Mouse (Mus musculus): Measurements from ENCODE around the gene Gpd2. TPM values are rescaled to one million over a fixed set of nuclear protein-coding genes. Genes with fewer than 3 reads are reported as not detected.
A peak's percentile ranks its signal among the peaks of the same experiment; 100 is the strongest.

The Gpd2 gene
- polyA plus RNA-seq, 1 experiment, result 4.8 TPM

DNA sequence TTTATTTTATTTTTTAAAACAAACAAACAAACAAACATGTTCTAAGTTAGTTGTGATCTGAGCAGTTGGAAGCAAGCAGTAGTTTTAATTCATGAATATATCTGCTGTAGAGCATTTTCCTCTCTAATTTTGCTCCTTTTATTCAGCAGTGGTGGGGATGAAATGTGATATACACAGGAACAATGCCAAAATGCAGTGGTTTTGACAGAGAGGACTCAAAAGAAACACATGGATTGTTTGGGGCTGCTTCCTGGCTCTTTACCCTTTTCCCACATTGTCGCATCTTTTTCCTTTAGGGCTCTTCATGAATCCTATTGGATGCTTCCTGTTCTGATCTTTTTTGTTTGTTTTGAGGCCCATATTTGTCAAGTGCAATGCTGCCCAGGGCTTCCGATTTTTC lies 1.2 kb upstream of the Gpd2 start:
- Histone ChIP-seq H3K4me3 (ENCODE audit: extremely low read depth, insufficient read depth, insufficient read length) (no peak overlapping the region), H3K36me3 (ENCODE audit: control insufficient read depth, insufficient read depth, low read length) (no peaks in the 10 kb centered on the region)
- TF ChIP-seq CTCF (IDR thresholded peaks at IDR 0.05; ENCODE audit: extremely low read depth, insufficient read depth, insufficient read length, insufficient replicate concordance) (no peak), POLR2A (IDR thresholded peaks at IDR 0.05; ENCODE audit: low read depth, low read length) (no peak)

GRCm38 (mm10) chr2:57237026-57237425 lies 409 bp upstream of the Gpd2 start:
- 57% methylated on average over 6 of the region's 6 CpGs for WGBS

More for the DNA sequence above, 1.2 kb upstream of the Gpd2 start:
- Histone ChIP-seq H3K27ac (ENCODE audit: insufficient read depth, low read length) (no peak overlapping the region), H3K4me1 (ENCODE audit: control insufficient read depth, insufficient read depth, insufficient read length) (peaks cover 3% of the 10 kb centered on the region; the same call in 1 of the 2 replicates), H3K27me3 (ENCODE audit: control insufficient read depth, insufficient read depth, low read length) (no peaks in the 10 kb centered on the region)
- WGBS, result 92% methylated on average over 2 of the region's 2 CpGs
- DNase-seq (ENCODE audit: low read depth in 1 of 2, low spot score in 2 of 2), result no peak

GRCm38 (mm10) chr2:57237920-57238613 lies 632 bp downstream of the Gpd2 start:
- H3K27me3 ChIP-seq (ENCODE audit: control insufficient read depth, insufficient read depth, low read length), result no peaks in the 10 kb centered on the region
- H3K4me3 ChIP-seq (ENCODE audit: extremely low read depth, insufficient read depth, insufficient read length), result peak overlapping the region; percentile 71
- peak; percentile 76 to 90 for DNase-seq (ENCODE audit: low read depth in 1 of 2, low spot score in 2 of 2)
- TF ChIP-seq CTCF (IDR thresholded peaks at IDR 0.05; ENCODE audit: extremely low read depth, insufficient read depth, insufficient read length, insufficient replicate concordance), result no peak
- TF ChIP-seq POLR2A (IDR thresholded peaks at IDR 0.05; ENCODE audit: low read depth, low read length), result peak; percentile 72
- WGBS, result under 1% methylated on average over 68 of the region's 69 CpGs
- no peaks in the 10 kb centered on the region for H3K36me3 ChIP-seq (ENCODE audit: control insufficient read depth, insufficient read depth, low read length)
- H3K27ac ChIP-seq (ENCODE audit: insufficient read depth, low read length), result peak overlapping the region; percentile 93
- H3K4me1 ChIP-seq (ENCODE audit: control insufficient read depth, insufficient read depth, insufficient read length), result peaks cover 3% of the 10 kb centered on the region; the same call in 1 of the 2 replicates

More at GRCm38 (mm10) chr2:57237026-57237425, 409 bp upstream of the Gpd2 start:
- Histone ChIP-seq H3K36me3 (ENCODE audit: control insufficient read depth, insufficient read depth, low read length) (no peaks in the 10 kb centered on the region), H3K27me3 (ENCODE audit: control insufficient read depth, insufficient read depth, low read length) (no peaks in the 10 kb centered on the region), H3K4me3 (ENCODE audit: extremely low read depth, insufficient read depth, insufficient read length) (no peak overlapping the region), H3K27ac (ENCODE audit: insufficient read depth, low read length) (no peak overlapping the region), H3K4me1 (ENCODE audit: control insufficient read depth, insufficient read depth, insufficient read length) (peaks cover 3% of the 10 kb centered on the region; the same call in 1 of the 2 replicates)
- no peak for DNase-seq (ENCODE audit: low read depth in 1 of 2, low spot score in 2 of 2)
- TF ChIP-seq POLR2A (IDR thresholded peaks at IDR 0.05; ENCODE audit: low read depth, low read length) (no peak), CTCF (IDR thresholded peaks at IDR 0.05; ENCODE audit: extremely low read depth, insufficient read depth, insufficient read length, insufficient replicate concordance) (no peak)

DNA sequence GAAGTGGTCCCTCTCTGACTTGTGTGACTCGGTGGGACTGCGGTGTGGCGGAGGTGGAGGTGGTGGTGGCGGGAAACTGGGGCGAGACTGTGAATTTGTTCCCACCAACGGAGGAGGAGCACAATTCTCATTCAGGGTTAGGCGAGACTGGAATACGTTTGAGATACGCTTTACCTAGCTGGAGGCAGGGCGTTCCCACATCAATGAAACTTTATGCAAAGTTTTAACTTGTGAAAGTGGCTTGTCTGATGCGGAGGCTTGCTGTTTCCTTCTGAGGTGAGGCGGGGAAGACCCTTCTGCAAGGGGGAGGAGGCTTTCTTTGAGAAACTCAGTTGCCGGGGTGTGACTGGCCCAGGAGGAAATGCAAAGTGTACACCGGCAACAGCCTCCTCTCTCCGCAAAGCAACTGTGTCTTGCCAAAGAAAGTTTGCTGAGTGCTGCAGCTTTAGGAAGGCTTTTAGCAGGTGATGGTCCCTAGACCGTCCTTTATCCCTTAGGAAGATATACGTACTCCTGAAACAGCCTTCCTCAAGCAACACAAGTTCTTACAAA lies 1.3 kb downstream of the Gpd2 start:
- TF ChIP-seq CTCF (IDR thresholded peaks at IDR 0.05; ENCODE audit: extremely low read depth, insufficient read depth, insufficient read length, insufficient replicate concordance) (no peak), POLR2A (IDR thresholded peaks at IDR 0.05; ENCODE audit: low read depth, low read length) (no peak)
- WGBS, result under 1% methylated on average over 17 of the region's 17 CpGs
- Histone ChIP-seq H3K36me3 (ENCODE audit: control insufficient read depth, insufficient read depth, low read length) (no peaks in the 10 kb centered on the region; the same call in 1 of the 2 replicates), H3K4me1 (ENCODE audit: control insufficient read depth, insufficient read depth, insufficient read length) (peaks cover 3% of the 10 kb centered on the region; the same call in 1 of the 2 replicates), H3K4me3 (ENCODE audit: extremely low read depth, insufficient read depth, insufficient read length) (peak overlapping the region; percentile 71), H3K27ac (ENCODE audit: insufficient read depth, low read length) (peak overlapping the region; percentile 93), H3K27me3 (ENCODE audit: control insufficient read depth, insufficient read depth, low read length) (no peaks in the 10 kb centered on the region)
- peak; percentile 74 to 86 for DNase-seq (ENCODE audit: low read depth in 1 of 2, low spot score in 2 of 2)

DNA sequence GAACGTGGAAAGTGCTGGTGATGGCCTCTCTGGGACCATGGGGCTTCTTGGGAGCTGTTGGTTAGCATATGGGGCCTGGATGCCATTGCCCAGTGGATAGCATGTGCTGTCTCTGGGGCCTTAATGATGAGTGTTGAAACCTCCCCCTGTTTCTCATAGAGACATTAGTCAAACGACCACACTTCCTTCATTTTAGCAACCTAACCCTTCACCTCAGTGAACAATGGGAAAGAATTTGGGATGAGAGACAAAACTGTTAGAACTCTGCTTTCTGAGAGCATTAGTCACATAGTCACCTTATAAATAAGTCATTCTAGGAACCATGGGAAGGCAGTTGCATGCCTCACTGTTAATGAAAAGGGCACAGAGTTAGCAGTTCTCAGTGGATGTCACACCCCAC lies 1.9 kb downstream of the Gpd2 start:
- WGBS, result 31% methylated on average over 2 of the region's 2 CpGs
- no peak overlapping the region; the same call in 1 of the 2 replicates for H3K4me3 ChIP-seq (ENCODE audit: extremely low read depth, insufficient read depth, insufficient read length)
- no peak for DNase-seq (ENCODE audit: low read depth in 1 of 2, low spot score in 2 of 2)
- TF ChIP-seq CTCF (IDR thresholded peaks at IDR 0.05; ENCODE audit: extremely low read depth, insufficient read depth, insufficient read length, insufficient replicate concordance) (no peak), POLR2A (IDR thresholded peaks at IDR 0.05; ENCODE audit: low read depth, low read length) (no peak)
- H3K36me3 ChIP-seq (ENCODE audit: control insufficient read depth, insufficient read depth, low read length), result no peaks in the 10 kb centered on the region; the same call in 1 of the 2 replicates
- H3K27me3 ChIP-seq (ENCODE audit: control insufficient read depth, insufficient read depth, low read length), result no peaks in the 10 kb centered on the region
- H3K27ac ChIP-seq (ENCODE audit: insufficient read depth, low read length), result no peak overlapping the region
- H3K4me1 ChIP-seq (ENCODE audit: control insufficient read depth, insufficient read depth, insufficient read length), result peaks cover 3% of the 10 kb centered on the region; the same call in 1 of the 2 replicates

GRCm38 (mm10) chr2:57243987-57244386 lies 6.6 kb downstream of the Gpd2 start:
- Histone ChIP-seq H3K36me3 (ENCODE audit: control insufficient read depth, insufficient read depth, low read length) (no peaks in the 10 kb centered on the region; the same call in 1 of the 2 replicates), H3K4me1 (ENCODE audit: control insufficient read depth, insufficient read depth, insufficient read length) (peaks cover 3% of the 10 kb centered on the region; the same call in 1 of the 2 replicates), H3K27me3 (ENCODE audit: control insufficient read depth, insufficient read depth, low read length) (no peaks in the 10 kb centered on the region), H3K4me3 (ENCODE audit: extremely low read depth, insufficient read depth, insufficient read length) (no peak overlapping the region), H3K27ac (ENCODE audit: insufficient read depth, low read length) (no peak overlapping the region)
- WGBS, result 79% methylated on average over 5 of the region's 5 CpGs
- TF ChIP-seq POLR2A (IDR thresholded peaks at IDR 0.05; ENCODE audit: low read depth, low read length) (no peak), CTCF (IDR thresholded peaks at IDR 0.05; ENCODE audit: extremely low read depth, insufficient read depth, insufficient read length, insufficient replicate concordance) (no peak)
- DNase-seq (ENCODE audit: low read depth in 1 of 2, low spot score in 2 of 2), result no peak
